ENCODE assay signal across 8 mouse cellular contexts in genomic region chr11:57518091-57518750, GRCm38 (mm10). TPM values are rescaled to one million over a fixed set of nuclear protein-coding genes. Genes with fewer than 3 reads are reported as not detected.
DNase-seq lines count a peak whose midpoint lies in the region; ATAC-seq lines count a peak whose summit lies in the region.

TSS of gene Fam114a2 (minus strand) at chr11:57518617.
TSS of gene Mfap3 (plus strand) at chr11:57518664.

- DNase-seq in adipocyte (ENCODE audit: low spot score), result peak; percentile 78
- DNase-seq in embryo, embryonic 10 days (ENCODE audit: low spot score), result peak; percentile 95
- DNase-seq in gastrocnemius, postnatal 14 days, result peak; percentile 94
- peak; percentile 88 to 96 for DNase-seq in left cerebral cortex, postnatal 10 days (ENCODE audit: extremely low spot score in 1 of 2, low spot score in 2 of 2)
- peak; percentile 87 for DNase-seq in right cerebral cortex, postnatal 25 days
- DNase-seq in urinary bladder, postnatal 4 days (ENCODE audit: low spot score in 2 of 2), result peak; percentile 88 to 94

- intact Hi-C loops in gastrocnemius, postnatal 14 days (cut with DNase I; ENCODE audit: low total_unique reads), result no loop called here
- intact Hi-C loops in left cerebral cortex, postnatal 10 days (cut with DNase I), result no loop called here

- peak; percentile 99 for ATAC-seq in inflammation-experienced regulatory T-cells, adult 6 months
- ATAC-seq in megakaryocyte-erythroid progenitor cell, adult 5-6 weeks (replicated peaks; ENCODE audit: low FRiP score, low TSS enrichment, poor library complexity, severe bottlenecking), result peak; percentile 93

RNA-seq across cellular contexts. Expression of gene Fam114a2, which starts in this region (rescaled TPM):
- total RNA-seq in gastrocnemius, postnatal 14 days (2021), result 10 to 100 TPM; 41.0 to 43.2 TPM
- polyA plus RNA-seq in inflammation-experienced regulatory T-cells, adult 6 months (2017; shearing (Covaris generic)), result 100 to 1,000 TPM in 1 of 3 experiments, 10 to 100 TPM in 2; 67.8 to 107 (median 84.6) TPM
- 10 to 100 TPM; 25.2 to 29.2 TPM for total RNA-seq in left cerebral cortex, postnatal 10 days (2021)
- total RNA-seq in megakaryocyte-erythroid progenitor cell, adult 5-6 weeks (2014; fragmentation: Nextera tagmentation), result 28.1 and 30.7 TPM in 2 replicates
- 37.5 and 39.0 TPM in 2 replicates for total RNA-seq in megakaryocyte-erythroid progenitor cell, adult 5-6 weeks (2017)

RNA-seq across cellular contexts. Expression of gene Mfap3, which starts in this region (rescaled TPM):
- total RNA-seq in gastrocnemius, postnatal 14 days (2021), result 10 to 100 TPM; 10.7 to 12.9 TPM
- 10 to 100 TPM; 32.1 to 45.2 (median 40.2) TPM for polyA plus RNA-seq in inflammation-experienced regulatory T-cells, adult 6 months (2017; shearing (Covaris generic))
- total RNA-seq in left cerebral cortex, postnatal 10 days (2021), result 10 to 100 TPM; 35.0 to 35.3 TPM
- 11.8 and 13.9 TPM in 2 replicates for total RNA-seq in megakaryocyte-erythroid progenitor cell, adult 5-6 weeks (2014; fragmentation: Nextera tagmentation)
- 13.7 and 14.5 TPM in 2 replicates for total RNA-seq in megakaryocyte-erythroid progenitor cell, adult 5-6 weeks (2017)

Comparison
In these comparisons a context has a peak if more than half of its experiments do, and no peak if none do; other contexts are left out.
1. Peak in every context shown above with its lines: DNase-seq and ATAC-seq.